Mouse (Mus musculus) T-helper 2 cell (primary cell): ENCODE measurements at regions not wholly inside any gene's neighbourhood (a gene's known extent, or its start where the extent isn't known, plus 50 kb on each side); places are given as distances from the start of the nearest gene placed in this dataset.

ENCODE experiments used
- in situ Hi-C: fragments of 300-600 bp; cut with MboI, MseI; formaldehyde crosslinking; loops from one replicate; pipeline ENCODE4 v1.15.1; 2025; ENCODE audit warnings: high pct_unique_total_duplicates

GRCm38 (mm10) chr14:25119999-25120398 is 339.0 kb upstream of the Zmiz1 start:
- in situ Hi-C loops: loop anchor here (10.0 kb wide), 1 partner anchor 435 kb away; no protein-coding TSS in a partner anchor

GRCm38 (mm10) chr14:25120506-25120905 is 338.5 kb upstream of the Zmiz1 start:
- in situ Hi-C loops: no loop called here

GRCm38 (mm10) chr14:25122971-25123535 is 335.9 kb upstream of the Zmiz1 start:
- in situ Hi-C loops: no loop called here

GRCm38 (mm10) chr14:25123541-25124337 is 335.2 kb upstream of the Zmiz1 start:
- in situ Hi-C loops: no loop called here

GRCm38 (mm10) chr14:25126544-25126943 is 332.4 kb upstream of the Zmiz1 start:
- in situ Hi-C loops: no loop called here

- in situ Hi-C loops: no loop called here
Measured at GRCm38 (mm10) chr14:25127544-25128159, 331.3 kb upstream of the Zmiz1 start.

- in situ Hi-C loops: no loop called here
Measured at GRCm38 (mm10) chr14:25128160-25128547, 330.8 kb upstream of the Zmiz1 start.

- in situ Hi-C loops: no loop called here
Measured at GRCm38 (mm10) chr14:25135371-25135770, 323.6 kb upstream of the Zmiz1 start.

GRCm38 (mm10) chr14:25137312-25137711 is 321.7 kb upstream of the Zmiz1 start:
- in situ Hi-C loops: no loop called here

GRCm38 (mm10) chr14:25138485-25138884 is 320.5 kb upstream of the Zmiz1 start:
- in situ Hi-C loops: no loop called here

DNA sequence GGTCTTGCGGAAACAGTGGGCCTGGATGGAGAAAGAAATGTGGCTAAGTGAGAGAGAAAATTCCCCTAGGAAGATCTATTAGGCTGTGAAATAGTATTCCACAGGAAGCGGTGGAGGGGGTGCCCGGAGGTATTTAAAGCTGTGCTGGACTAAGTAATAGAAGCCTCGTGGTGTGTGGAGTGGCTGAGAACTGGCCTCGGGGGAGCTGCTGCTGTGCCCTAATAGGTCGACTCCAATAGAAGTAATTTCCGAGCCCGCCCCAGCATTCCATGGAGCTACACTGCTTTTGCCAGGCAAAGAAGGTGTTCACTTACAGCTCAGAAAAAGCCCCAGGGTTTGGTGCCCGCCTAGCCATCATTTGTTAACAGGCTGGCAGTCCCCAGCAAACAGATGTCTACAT is 317.1 kb upstream of the Zmiz1 start:
- in situ Hi-C loops: no loop called here

GRCm38 (mm10) chr14:25143051-25143450 is 315.9 kb upstream of the Zmiz1 start:
- in situ Hi-C loops: no loop called here

GRCm38 (mm10) chr14:25147731-25148130 is 311.3 kb upstream of the Zmiz1 start:
- in situ Hi-C loops: no loop called here

DNA sequence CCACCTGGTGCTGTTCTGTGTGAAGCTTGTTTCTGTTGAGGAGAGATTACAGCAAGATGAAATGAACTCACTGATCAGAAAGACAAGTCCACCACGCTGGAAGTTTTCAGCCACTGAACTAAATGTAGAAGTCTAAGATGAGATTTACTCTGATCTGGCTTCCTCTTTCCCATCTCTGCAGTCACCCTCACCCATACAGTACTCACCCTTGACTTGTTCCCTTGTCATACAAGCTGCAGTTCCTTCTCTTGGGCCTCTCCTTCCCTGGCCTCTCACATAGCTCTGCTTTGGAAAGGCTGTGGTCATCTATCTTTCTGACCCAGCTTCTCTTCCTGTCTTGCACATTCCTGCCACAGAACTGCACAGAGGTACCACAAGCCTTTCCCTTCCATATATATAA is 308.0 kb upstream of the Zmiz1 start:
- in situ Hi-C loops: no loop called here

DNA sequence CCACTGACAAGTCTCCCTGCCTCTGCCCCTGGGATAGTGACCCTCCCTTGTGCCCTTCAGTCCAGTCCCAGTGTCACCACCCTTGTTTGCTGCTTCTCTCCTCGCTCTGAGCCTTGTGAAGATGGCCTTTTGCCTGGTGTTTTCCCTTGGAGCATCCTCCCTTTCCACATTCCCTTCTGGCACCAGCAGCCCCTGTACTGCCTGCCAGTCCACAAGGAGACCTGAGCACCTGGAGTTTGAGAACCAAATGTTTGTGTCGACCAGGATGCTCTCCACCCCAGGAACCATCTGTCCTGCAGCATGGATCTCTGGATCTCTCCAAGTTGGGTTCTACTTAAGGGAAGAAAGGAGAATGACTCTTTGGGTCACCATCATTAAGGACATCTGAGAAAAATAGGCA is 307.5 kb upstream of the Zmiz1 start:
- in situ Hi-C loops: no loop called here

- in situ Hi-C loops: no loop called here
Measured at GRCm38 (mm10) chr14:25153573-25153972, 305.4 kb upstream of the Zmiz1 start.

DNA sequence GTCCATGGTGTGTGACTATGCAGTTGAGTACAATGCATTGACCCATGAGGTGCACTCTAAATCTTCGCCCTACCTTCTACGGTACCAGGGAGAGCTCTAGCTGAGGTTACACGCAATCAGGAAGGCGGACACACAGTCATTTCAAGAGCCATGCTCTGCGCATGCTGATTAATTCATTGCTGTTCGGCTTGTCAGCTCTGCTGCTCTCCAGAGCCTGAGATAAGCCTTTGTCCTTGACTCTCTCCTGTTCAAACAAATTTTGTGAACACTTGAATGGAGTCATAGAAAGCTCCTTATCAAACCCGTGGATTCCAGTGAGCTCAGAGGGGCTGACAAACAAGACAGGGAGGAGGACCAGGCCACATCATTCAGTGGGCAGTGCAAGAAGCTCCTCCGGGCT is 304.8 kb upstream of the Zmiz1 start:
- in situ Hi-C loops: no loop called here

DNA sequence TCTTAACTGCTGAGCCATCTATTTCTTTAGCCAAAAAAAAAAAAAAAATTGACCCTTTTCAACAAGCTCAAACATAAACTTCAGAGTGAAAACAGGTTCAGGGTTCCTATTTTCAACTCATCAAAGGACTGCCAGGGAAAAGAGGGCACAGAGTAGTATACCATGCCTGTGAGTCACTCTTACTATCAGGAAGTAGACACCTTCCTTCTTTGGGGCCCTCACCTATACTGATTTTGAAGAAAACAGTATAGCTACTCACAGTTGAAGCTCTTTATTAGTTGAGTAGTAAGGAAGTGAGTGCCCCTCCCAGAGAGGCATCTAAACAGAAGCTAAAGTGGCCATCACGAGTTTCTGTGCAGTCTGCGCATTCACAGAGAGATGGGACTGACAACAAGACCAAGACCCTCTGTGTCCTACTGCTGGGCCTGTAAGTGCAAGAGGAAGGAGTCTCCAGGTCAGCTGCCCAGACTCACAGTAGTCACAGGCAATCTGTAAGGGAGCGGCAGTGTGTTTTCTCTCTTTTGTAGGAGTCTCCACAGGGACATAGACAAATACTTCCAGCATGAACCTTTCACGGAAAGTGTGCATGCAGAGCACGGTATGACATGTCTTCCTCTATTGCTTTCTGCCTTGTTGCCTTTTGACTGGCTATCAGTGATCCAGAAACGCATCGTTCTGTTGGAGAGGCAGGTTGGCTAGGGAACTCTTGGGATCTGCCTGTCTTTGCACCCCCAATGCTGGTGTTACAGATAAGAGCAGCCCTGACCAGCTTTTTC is 303.8 kb upstream of the Zmiz1 start:
- in situ Hi-C loops: no loop called here

- in situ Hi-C loops: no loop called here
Measured at GRCm38 (mm10) chr14:25156171-25156570, 302.8 kb upstream of the Zmiz1 start.

- in situ Hi-C loops: no loop called here
Measured at GRCm38 (mm10) chr14:25161684-25162321, 297.2 kb upstream of the Zmiz1 start.

DNA sequence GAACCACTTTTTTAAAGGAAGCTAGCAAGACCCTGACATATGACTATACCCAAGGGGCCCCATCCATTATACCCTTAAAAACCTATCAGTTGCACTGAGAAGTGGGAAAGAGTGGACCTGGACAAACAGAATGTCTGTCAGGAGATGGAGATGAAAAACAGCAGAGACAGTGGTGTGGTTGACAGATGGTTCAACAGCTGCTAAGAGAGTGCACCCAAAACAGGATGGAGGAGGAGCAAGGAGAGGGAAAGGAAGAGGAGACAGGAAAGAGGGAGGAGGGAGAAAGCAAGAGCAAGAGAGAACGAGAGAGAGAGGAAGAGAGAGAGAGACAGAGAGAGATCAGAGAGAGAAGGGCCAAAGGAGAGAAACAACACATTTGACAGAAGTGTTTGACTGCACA is 292.8 kb upstream of the Zmiz1 start:
- in situ Hi-C loops: no loop called here

DNA sequence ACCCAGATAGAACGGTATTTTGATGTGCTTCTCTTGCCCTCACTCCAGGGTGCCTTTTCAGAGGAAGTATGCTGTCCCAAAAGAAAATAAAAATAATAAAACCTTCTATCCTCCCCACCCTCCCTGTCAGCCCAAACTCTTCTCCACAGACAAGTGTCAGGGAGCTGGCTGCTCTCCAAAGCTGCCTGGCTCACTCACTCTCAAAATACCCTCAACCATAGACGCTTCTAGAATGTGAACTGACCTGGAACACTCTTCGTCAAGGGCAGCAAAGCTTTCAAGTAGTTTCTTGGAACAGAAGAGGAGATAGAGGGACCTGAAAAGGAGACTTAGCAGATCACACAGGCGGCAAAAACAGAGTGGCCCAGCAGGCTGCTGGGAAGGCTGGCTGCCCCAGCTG is 291.4 kb upstream of the Zmiz1 start:
- in situ Hi-C loops: no loop called here
